Mouse (Mus musculus): ENCODE measurements around the gene Plekhh1. TPM values are rescaled to one million over a fixed set of nuclear protein-coding genes. Genes with fewer than 3 reads are reported as not detected.
"Not testable (repeated sequence)": the region's sequence is repeated elsewhere in the genome, so short reads cannot be mapped to it uniquely, and the experiment has no call there.

Plekhh1 gene
- polyA plus RNA-seq, 1 experiment = not detected

GRCm38 (mm10) chr12:79007126-79007753, 21.7 kb upstream of the Plekhh1 start, which contains the start of gene Tmem229b:
TSS of gene Tmem229b (minus strand) at chr12:79007627.
- Histone ChIP-seq H3K4me1 (ENCODE audit: control insufficient read depth, insufficient read depth, insufficient read length, low read length) (peaks cover 3% of the 10 kb centered on the region; the same call in 1 of the 2 replicates), H3K4me3 (ENCODE audit: insufficient read depth, low read depth, low read length) (peak within 1 kb of the TSS; percentile 96), H3K27ac (replicated peaks; ENCODE audit: low read depth, low read length) (peak within 1 kb of the TSS; percentile 58)

- Histone ChIP-seq H3K4me1 (ENCODE audit: control insufficient read depth, insufficient read depth, insufficient read length, low read length) (peaks cover 3% of the 10 kb centered on the region; the same call in 1 of the 2 replicates), H3K4me3 (ENCODE audit: insufficient read depth, low read depth, low read length) (no peak overlapping the region), H3K27ac (replicated peaks; ENCODE audit: low read depth, low read length) (peak overlapping the region; percentile 74)
Measured at GRCm38 (mm10) chr12:79010569-79010968, 18.4 kb upstream of the Plekhh1 start.

DNA sequence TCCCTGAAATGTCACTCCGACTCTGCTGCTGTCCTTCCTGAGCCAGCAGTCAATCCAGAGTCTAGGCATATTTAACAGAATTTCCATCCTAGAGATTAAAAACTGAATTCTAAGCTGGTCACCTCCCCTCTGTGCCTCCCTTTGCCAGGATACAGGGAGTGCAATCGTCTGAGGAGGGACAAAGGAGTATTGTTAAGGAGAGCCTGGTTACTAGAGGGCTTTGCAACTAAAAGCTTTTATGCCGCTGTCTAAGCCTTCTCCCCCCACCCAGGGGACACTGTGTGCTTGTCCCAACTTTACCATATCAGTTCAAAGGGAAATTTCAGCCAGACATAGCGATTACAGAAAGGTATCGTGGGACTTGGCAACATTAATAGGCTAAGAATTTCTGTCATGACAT, 12.9 kb upstream of the Plekhh1 start:
- Histone ChIP-seq H3K4me3 (ENCODE audit: insufficient read depth, low read depth, low read length) (no peak overlapping the region), H3K27ac (replicated peaks; ENCODE audit: low read depth, low read length) (no peak overlapping the region), H3K4me1 (ENCODE audit: control insufficient read depth, insufficient read depth, insufficient read length, low read length) (peaks cover 3% of the 10 kb centered on the region; the same call in 1 of the 2 replicates)

- Histone ChIP-seq H3K4me3 (ENCODE audit: insufficient read depth, low read depth, low read length) (no peak overlapping the region), H3K4me1 (ENCODE audit: control insufficient read depth, insufficient read depth, insufficient read length, low read length) (no peaks in the 10 kb centered on the region), H3K27ac (replicated peaks; ENCODE audit: low read depth, low read length) (no peak overlapping the region; the same call in 1 of the 2 replicates)
Measured at GRCm38 (mm10) chr12:79017994-79018399, 11.0 kb upstream of the Plekhh1 start.

DNA sequence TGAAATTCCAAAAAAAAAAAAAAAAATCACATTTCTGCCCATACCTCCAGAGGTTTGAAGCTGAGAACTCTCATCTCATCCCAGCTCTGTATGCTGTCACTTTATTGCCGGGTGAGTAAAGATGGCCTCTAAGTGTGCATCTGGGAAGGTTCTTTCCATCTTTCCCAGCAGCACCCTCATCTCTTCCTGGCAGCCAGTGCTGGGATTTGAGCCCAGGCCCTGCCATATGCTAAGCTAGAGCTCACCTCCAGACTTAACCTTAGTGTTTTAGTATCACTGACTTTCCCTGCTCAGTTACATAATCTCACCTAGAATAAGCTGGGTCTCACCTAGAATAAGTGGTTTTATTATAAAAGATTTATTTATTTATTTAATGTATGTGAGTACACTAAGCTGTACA, 7.1 kb upstream of the Plekhh1 start:
- Histone ChIP-seq H3K4me1 (ENCODE audit: control insufficient read depth, insufficient read depth, insufficient read length, low read length) (no peaks in the 10 kb centered on the region), H3K4me3 (ENCODE audit: insufficient read depth, low read depth, low read length) (no peak overlapping the region), H3K27ac (replicated peaks; ENCODE audit: low read depth, low read length) (no peak overlapping the region)

GRCm38 (mm10) chr12:79022882-79023281, 6.1 kb upstream of the Plekhh1 start:
- Histone ChIP-seq H3K4me1 (ENCODE audit: control insufficient read depth, insufficient read depth, insufficient read length, low read length) (no peaks in the 10 kb centered on the region), H3K4me3 (ENCODE audit: insufficient read depth, low read depth, low read length) (no peak overlapping the region), H3K27ac (replicated peaks; ENCODE audit: low read depth, low read length) (no peak overlapping the region)

DNA sequence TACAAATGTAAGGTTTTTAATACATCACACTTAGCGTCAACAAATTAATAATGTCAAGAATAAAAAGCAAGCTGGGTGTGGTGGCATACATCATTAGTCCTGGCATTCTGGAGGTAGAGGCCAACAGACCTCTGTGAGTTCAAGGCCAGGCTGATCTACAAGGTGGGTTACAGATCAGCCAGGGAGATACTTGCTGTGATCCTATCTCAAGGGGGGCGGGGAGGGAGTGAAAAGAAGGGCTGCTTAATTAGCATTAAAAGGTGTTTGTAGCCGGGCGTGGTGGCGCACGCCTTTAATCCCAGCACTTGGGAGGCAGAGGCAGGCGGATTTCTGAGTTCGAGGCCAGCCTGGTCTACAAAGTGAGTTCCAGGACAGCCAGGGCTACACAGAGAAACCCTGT, 1.4 kb upstream of the Plekhh1 start:
- H3K4me3 ChIP-seq (ENCODE audit: insufficient read depth, low read depth, low read length); H3K27ac ChIP-seq (replicated peaks; ENCODE audit: low read depth, low read length); H3K4me1 ChIP-seq (ENCODE audit: control insufficient read depth, insufficient read depth, insufficient read length, low read length): not testable (repeated sequence)

DNA sequence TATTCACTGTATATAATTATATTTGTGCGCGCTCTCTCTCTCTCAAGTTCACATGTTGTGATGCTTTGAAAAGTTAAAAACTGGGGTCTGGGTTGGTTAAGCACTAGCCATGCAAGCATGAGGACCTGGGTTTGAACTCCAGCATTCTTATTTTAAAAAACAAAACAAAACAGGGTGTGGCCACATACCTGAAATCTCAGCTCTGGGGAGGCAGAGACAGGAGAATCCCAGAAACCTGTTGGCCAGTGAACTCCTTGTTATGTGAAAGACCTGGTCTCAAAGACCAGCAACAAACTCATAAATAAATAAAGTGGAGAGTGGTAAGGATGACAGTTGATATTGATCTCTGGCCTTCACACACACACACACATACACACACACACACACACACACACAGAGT, 5.4 kb downstream of the Plekhh1 start:
- Histone ChIP-seq H3K27ac (replicated peaks; ENCODE audit: low read depth, low read length) (no peak overlapping the region), H3K4me1 (ENCODE audit: control insufficient read depth, insufficient read depth, insufficient read length, low read length) (no peaks in the 10 kb centered on the region), H3K4me3 (ENCODE audit: insufficient read depth, low read depth, low read length) (no peak overlapping the region)

GRCm38 (mm10) chr12:79035349-79035748, 6.4 kb downstream of the Plekhh1 start:
- no peak overlapping the region for H3K27ac ChIP-seq (replicated peaks; ENCODE audit: low read depth, low read length)
- no peak overlapping the region for H3K4me3 ChIP-seq (ENCODE audit: insufficient read depth, low read depth, low read length)
- H3K4me1 ChIP-seq (ENCODE audit: control insufficient read depth, insufficient read depth, insufficient read length, low read length) = no peaks in the 10 kb centered on the region

DNA sequence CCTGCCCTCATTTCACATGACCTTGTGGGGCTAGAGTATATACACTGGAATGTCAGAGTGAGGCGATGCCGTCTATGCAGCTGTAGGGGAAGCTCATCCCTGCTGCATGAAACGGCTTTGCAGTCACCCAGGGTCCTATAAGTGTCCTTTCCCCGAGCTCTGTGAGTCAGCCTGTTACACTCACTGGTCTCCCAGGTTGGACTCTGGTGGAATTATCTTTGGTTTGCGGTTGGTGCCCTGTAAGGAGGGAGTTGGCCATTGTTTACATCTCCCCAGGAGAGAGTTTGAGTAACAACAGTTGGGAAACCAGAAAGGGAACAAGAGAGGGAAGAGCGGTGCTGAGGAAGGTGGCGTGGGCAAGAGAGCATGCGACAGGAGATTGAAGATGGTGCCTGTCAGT, 10.7 kb downstream of the Plekhh1 start:
- Histone ChIP-seq H3K4me3 (ENCODE audit: insufficient read depth, low read depth, low read length) (no peak overlapping the region), H3K27ac (replicated peaks; ENCODE audit: low read depth, low read length) (no peak overlapping the region), H3K4me1 (ENCODE audit: control insufficient read depth, insufficient read depth, insufficient read length, low read length) (no peaks in the 10 kb centered on the region)

DNA sequence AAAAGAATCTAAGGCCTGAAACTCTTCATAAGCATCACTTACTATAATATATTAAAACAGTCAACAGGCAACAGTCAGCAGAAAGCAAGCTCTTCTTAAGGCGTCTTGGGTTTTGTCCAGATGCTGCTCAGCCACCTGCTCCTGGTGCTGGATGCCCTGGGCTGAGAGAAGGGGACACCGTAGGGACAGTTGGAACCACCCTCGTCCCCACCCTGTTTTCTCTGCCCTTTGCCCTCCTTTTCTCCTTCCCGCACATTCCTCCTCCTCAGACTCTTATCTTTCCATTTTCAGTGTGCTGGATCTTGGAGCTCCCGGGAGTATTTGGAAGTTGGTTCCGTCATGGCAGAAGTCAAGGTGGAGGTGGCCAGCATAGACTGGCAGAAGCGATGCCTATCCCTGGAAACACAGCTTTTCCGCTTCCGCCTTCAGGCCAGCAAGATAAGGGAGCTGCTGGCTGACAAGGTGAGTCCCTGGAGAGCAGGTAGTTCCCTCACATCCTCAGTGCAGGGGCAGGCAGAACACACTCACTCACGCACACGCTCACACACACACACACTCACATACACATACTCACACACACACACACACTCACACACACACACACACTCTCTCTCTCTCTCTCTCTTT, 11.4 kb downstream of the Plekhh1 start:
- no peak overlapping the region for H3K27ac ChIP-seq (replicated peaks; ENCODE audit: low read depth, low read length)
- H3K4me3 ChIP-seq (ENCODE audit: insufficient read depth, low read depth, low read length) = no peak overlapping the region
- H3K4me1 ChIP-seq (ENCODE audit: control insufficient read depth, insufficient read depth, insufficient read length, low read length) = no peaks in the 10 kb centered on the region

DNA sequence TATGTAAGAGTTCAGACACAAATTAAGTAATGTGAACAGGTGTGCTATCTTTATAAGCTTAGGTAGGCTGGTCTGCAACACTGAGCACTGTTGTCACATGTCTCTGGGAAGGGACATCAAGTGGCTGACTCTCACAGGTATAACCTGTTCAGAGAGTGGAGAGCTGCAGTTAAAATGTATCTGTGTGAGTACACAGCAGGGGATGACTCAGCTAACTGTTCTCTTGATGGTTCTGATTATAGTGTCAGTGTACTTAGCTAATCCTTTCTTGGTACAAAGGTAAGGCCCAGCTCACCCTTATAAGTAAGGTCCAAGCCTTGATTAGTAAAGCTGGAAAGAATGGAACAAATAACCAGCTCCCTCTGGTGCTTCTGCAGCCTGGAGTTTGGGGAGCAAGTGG, 12.5 kb downstream of the Plekhh1 start:
- Histone ChIP-seq H3K4me3 (ENCODE audit: insufficient read depth, low read depth, low read length) (no peak overlapping the region), H3K27ac (replicated peaks; ENCODE audit: low read depth, low read length) (no peak overlapping the region), H3K4me1 (ENCODE audit: control insufficient read depth, insufficient read depth, insufficient read length, low read length) (no peaks in the 10 kb centered on the region)

GRCm38 (mm10) chr12:79044668-79045067, 15.7 kb downstream of the Plekhh1 start:
- Histone ChIP-seq H3K4me3 (ENCODE audit: insufficient read depth, low read depth, low read length) (no peak overlapping the region), H3K27ac (replicated peaks; ENCODE audit: low read depth, low read length) (no peak overlapping the region), H3K4me1 (ENCODE audit: control insufficient read depth, insufficient read depth, insufficient read length, low read length) (no peaks in the 10 kb centered on the region)

DNA sequence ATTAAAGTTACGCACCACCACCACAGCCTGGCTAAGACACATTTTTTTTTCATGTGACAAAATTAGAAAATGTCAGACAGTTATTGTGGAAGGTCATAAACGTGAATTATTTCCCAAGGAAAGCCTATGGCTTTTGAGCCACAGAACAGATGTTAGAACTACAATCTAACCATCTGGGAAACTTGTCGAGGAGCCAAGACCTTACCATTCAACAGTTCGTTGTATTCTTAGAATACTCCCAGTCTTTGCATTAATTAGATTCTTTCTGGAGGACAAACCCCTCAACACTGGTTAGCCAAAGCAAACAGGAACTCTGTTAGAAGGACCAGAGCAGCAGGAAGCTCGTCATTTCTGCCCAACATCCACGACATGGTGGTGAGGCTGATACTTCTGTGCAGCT, 17.2 kb downstream of the Plekhh1 start:
- Histone ChIP-seq H3K4me1 (ENCODE audit: control insufficient read depth, insufficient read depth, insufficient read length, low read length) (no peaks in the 10 kb centered on the region), H3K4me3 (ENCODE audit: insufficient read depth, low read depth, low read length) (no peak overlapping the region), H3K27ac (replicated peaks; ENCODE audit: low read depth, low read length) (no peak overlapping the region)

- no peaks in the 10 kb centered on the region for H3K4me1 ChIP-seq (ENCODE audit: control insufficient read depth, insufficient read depth, insufficient read length, low read length)
- H3K27ac ChIP-seq (replicated peaks; ENCODE audit: low read depth, low read length) = no peak overlapping the region
Measured at GRCm38 (mm10) chr12:79047203-79047602, 18.2 kb downstream of the Plekhh1 start.

GRCm38 (mm10) chr12:79048898-79049297, 19.9 kb downstream of the Plekhh1 start:
- Histone ChIP-seq H3K27ac (replicated peaks; ENCODE audit: low read depth, low read length) (no peak overlapping the region), H3K4me1 (ENCODE audit: control insufficient read depth, insufficient read depth, insufficient read length, low read length) (no peaks in the 10 kb centered on the region), H3K4me3 (ENCODE audit: insufficient read depth, low read depth, low read length) (no peak overlapping the region)

More at GRCm38 (mm10) chr12:79047203-79047602, 18.2 kb downstream of the Plekhh1 start:
- no peak overlapping the region for H3K4me3 ChIP-seq (ENCODE audit: insufficient read depth, low read depth, low read length)

Measured in brown adipose tissue, adult 24 weeks (tissue).